Mouse (Mus musculus) midbrain, embryonic 16.5 days (tissue): ENCODE measurements around the gene Atp4a. TPM values are rescaled to one million over a fixed set of nuclear protein-coding genes. Genes with fewer than 3 reads are reported as not detected.
"Not testable (repeated sequence)": the region's sequence is repeated elsewhere in the genome, so short reads cannot be mapped to it uniquely, and the experiment has no call there.

Experiments
- ATAC-seq: fragments of 200-750 bp; cut with Nextera tagmentation; 2 replicates; pipeline ENCODE4 v1.8.0; 2017; ENCODE audit warnings: moderate TSS enrichment
- H3K27ac ChIP-seq: fragments of 300-500 bp; sonication (generic); 2 replicates; pipeline ENCODE4 v1.5.1; 2014; ENCODE audit warnings: mild to moderate bottlenecking, low read length, mixed read lengths
- H3K27me3 ChIP-seq: fragments of 300-500 bp; sonication (generic); 2 replicates; pipeline ENCODE4 v1.6.1; 2014; ENCODE audit warnings: low read depth, low read length, mixed read lengths; ENCODE audit not compliant: control insufficient read depth, insufficient read depth
- H3K36me3 ChIP-seq: fragments of 300-500 bp; sonication (generic); 2 replicates; pipeline ENCODE4 v1.6.1; 2014; ENCODE audit warnings: mild to moderate bottlenecking, low read length, moderate library complexity, mixed read lengths; ENCODE audit not compliant: control insufficient read depth, insufficient read depth
- H3K4me1 ChIP-seq: fragments of 300-500 bp; sonication (generic); 2 replicates; pipeline ENCODE4 v1.6.1; 2014; ENCODE audit warnings: mild to moderate bottlenecking, low read length, mixed read lengths; ENCODE audit not compliant: control insufficient read depth, insufficient read depth
- H3K4me2 ChIP-seq: fragments of 300-500 bp; sonication (generic); 2 replicates; pipeline ENCODE4 v1.6.1; 2014; ENCODE audit warnings: mild to moderate bottlenecking, low read length, mixed read lengths
- H3K4me3 ChIP-seq: fragments of 300-500 bp; sonication (generic); 2 replicates; pipeline ENCODE4 v1.5.1; 2014; ENCODE audit warnings: low read depth, mild to moderate bottlenecking, low read length, moderate library complexity, mixed read lengths
- H3K9ac ChIP-seq: fragments of 300-500 bp; sonication (generic); 2 replicates; pipeline ENCODE4 v1.6.1; 2014; ENCODE audit warnings: low read depth, low read length, mixed read lengths
- H3K9me3 ChIP-seq: fragments of 300-500 bp; sonication (generic); replicated peaks from 2 replicates; pipeline ENCODE4 v1.6.1; 2014; ENCODE audit warnings: mild to moderate bottlenecking, low read length, mixed read lengths; ENCODE audit not compliant: control insufficient read depth, poor library complexity, severe bottlenecking
- WGBS: fragments of 180-500 bp; shearing (Covaris S2); extraction: QIAGEN DNeasy Blood & Tissue Kit; methylation state at CpG from one replicate; pipeline ENCODE4 v1.1.7; 2014; 5-methylcytosine and 5-hydroxymethylcytosine counted together
- polyA plus RNA-seq: library from polyadenylated mRNA; unstranded; fragments of >200 nt; fragmentation: Nextera tagmentation; extraction: Ambion mirVana; gene quantifications from 2 replicates; pipeline ENCODE4 v1.2.1, GENCODE M21; 2015

The Atp4a gene
- polyA plus RNA-seq, 1 experiment from 2014 or later, result 2.2 TPM

DNA sequence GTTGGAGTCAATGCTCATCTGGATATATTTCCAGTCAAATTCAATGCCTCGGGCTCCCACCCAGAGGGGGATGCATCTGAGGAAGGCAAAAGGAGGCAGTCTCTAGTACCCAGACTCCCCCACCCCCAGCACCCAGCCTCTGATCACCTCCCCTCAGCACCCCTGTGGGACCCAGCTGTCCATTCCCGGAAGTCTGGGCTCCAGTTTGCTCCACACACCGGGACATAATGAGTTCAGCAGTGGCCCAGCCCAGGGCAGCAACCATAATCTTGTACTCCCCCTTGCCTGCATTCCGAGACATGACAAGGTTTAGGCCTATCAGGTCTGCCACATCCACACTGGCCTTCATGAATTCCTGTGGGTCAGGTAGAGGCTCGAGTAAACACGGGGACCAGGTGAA lies 16.2 kb downstream of the Atp4a start:
- ATAC-seq, result no peak
- WGBS, result 89% methylated on average over 6 of the region's 6 CpGs
- H3K36me3 ChIP-seq, result peaks cover 5% of the 10 kb centered on the region
- H3K27ac ChIP-seq, result no peak overlapping the region
- H3K9ac ChIP-seq, result no peak overlapping the region
- H3K4me2 ChIP-seq, result peak overlapping the region; percentile 71
- H3K4me3 ChIP-seq, result peak overlapping the region; percentile 69
- no peaks in the 10 kb centered on the region for H3K27me3 ChIP-seq
- H3K4me1 ChIP-seq, result peaks cover 21% of the 10 kb centered on the region
- no peaks in the 10 kb centered on the region for H3K9me3 ChIP-seq

DNA sequence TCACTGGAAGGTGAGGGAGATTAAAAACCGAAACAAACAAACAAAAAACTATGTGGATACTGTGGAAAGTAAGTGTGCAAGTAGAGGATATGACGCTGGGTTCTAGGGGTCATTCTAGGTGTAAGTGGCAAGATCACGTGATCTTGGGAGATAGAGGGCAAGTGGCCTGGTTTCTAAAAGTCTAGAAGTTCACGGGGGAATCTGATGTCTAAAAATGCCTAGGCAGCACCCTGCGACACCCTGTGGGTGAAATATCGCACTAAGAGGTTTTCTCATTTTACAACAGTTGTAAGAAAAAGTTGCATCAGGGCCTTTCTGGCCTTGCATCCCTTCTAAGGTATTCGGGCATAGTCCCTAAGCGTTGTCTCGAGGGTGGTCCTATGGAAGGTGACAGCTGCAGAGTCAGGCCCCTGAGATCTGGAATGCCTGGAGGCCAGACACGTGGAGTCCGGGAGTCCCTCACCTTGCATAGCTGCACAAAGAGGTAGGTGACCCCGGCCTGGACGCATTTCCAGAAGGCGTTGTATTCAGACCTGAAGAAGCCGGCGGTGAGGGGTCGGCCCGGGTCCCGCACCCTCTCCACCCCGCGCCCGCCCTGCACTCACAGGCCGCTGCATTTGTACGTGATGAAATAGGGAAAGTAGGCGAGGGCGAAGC lies 16.9 kb downstream of the Atp4a start:
- peaks cover 5% of the 10 kb centered on the region for H3K36me3 ChIP-seq
- H3K4me1 ChIP-seq, result peaks cover 21% of the 10 kb centered on the region
- H3K9ac ChIP-seq, result peak overlapping the region; percentile 87
- peak overlapping the region; percentile 69 for H3K4me3 ChIP-seq
- peak overlapping the region; percentile 93 for H3K27ac ChIP-seq
- peak overlapping the region; percentile 71 for H3K4me2 ChIP-seq
- H3K27me3 ChIP-seq, result no peaks in the 10 kb centered on the region
- WGBS, result 7% methylated on average over 26 of the region's 26 CpGs
- ATAC-seq, result peak; percentile 47
- no peaks in the 10 kb centered on the region for H3K9me3 ChIP-seq

DNA sequence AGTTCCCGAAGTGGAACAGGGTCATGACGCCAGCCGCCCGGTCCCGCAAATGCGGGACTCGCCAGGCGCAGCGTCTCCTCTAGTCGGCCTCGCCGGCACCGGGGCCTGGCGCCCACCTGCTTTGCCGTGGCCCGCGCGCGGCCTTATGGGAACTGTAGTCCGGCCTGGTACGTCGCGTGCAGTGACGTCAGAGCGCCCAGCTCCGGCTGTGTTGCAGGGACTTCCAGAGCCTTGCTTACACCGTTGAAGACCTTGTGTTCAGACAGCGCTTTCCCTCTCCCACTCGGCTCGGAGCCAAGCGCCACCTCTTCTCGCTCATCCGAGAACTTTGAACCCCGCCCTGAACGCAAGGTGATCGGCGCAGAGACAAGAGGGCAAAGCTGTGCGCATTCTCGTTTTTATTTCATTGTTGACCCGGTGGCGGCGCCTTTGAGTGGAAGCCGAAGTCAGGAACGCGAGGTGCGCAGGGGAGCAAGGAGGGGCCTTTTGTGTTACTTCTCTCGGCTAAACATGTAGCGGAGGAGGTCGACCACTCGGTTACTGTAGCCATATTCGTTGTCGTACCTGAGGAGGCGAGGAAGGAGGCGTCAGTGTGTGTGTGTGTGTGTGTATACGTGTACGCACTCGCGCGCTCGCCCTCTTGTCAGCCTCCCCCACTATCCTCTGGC lies 17.5 kb downstream of the Atp4a start, which contains the start of gene Tmem147:
Gene Tmem147 (minus strand): TSS at position 145 of the 668 bp plus-strand sequence.
- Histone ChIP-seq H3K27ac (peak within 1 kb of the TSS; percentile 93), H3K4me3 (peak within 1 kb of the TSS; percentile 69), H3K4me2 (peak within 1 kb of the TSS; percentile 71), H3K36me3 (peaks cover 5% of the 10 kb centered on the region), H3K4me1 (peaks cover 21% of the 10 kb centered on the region), H3K9ac (peak within 1 kb of the TSS; percentile 87), H3K27me3 (no peaks in the 10 kb centered on the region), H3K9me3 (no peaks in the 10 kb centered on the region)
- under 1% methylated on average over 60 of the region's 60 CpGs for WGBS
- ATAC-seq, result peak; percentile 96

DNA sequence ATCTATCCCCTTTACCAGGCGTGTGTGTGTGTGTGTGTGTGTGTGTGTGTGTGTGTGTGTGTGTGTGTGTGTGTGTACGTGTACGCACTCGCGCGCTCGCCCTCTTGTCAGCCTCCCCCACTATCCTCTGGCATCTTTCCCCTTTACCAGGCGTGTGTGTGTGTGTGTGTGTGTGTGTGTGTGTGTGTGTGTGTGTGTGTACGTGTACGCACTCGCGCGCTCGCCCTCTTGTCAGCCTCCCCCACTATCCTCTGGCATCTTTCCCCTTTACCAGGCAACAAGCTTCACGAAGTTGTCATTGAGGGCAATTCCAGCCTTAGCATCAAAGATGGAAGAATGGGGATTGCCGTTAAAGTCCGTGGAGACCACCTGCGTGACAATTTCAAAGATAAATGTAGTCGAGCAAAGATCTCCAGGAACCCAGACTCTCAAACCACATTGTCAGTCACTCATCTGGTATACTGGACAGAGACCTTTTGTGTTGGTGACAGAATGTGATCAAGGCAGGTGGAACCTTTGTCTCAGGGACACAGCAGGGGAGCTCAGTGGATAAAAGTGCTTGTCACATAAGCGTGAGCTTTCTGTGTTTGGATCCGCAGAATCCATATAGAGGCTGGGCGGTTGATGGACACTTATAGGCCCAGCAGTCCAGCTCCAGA lies 18.2 kb downstream of the Atp4a start:
- H3K36me3 ChIP-seq, H3K27me3 ChIP-seq, H3K9me3 ChIP-seq: not testable (repeated sequence)
- Histone ChIP-seq H3K4me1 (peaks cover 21% of the 10 kb centered on the region), H3K27ac (peak overlapping the region; percentile 93), H3K4me2 (peak overlapping the region; percentile 58), H3K9ac (peak overlapping the region; percentile 87), H3K4me3 (peak overlapping the region; percentile 69)
- WGBS, result 5% methylated on average over 14 of the region's 22 CpGs
- ATAC-seq, result peak; percentile 41

DNA sequence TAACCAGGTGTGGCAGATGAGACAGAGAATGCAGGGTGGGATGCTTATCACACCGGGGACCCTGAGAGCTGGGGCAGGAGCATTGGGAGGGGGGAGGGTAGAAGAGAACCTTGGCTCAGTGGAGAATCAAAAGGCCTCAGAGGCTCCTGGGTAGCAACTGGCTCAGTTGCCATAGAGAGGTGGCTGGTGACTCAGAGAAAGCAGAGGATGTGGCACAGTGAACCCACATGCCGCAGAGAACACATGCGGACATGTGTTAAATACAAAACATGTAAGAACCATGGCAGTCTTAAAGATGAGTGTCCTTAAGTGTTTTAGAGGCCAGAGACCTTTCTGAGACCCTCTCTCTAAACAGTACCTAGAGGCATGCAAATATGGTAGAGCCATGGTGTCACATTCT lies 24.2 kb downstream of the Atp4a start:
- Histone ChIP-seq H3K27me3 (no peaks in the 10 kb centered on the region), H3K4me1 (peaks cover 5% of the 10 kb centered on the region; the same call in 1 of the 2 replicates), H3K27ac (no peak overlapping the region), H3K4me2 (no peak overlapping the region), H3K9me3 (no peaks in the 10 kb centered on the region), H3K9ac (no peak overlapping the region), H3K4me3 (no peak overlapping the region), H3K36me3 (peaks cover 16% of the 10 kb centered on the region)
- WGBS, result 92% methylated on average over 3 of the region's 3 CpGs
- ATAC-seq, result no peak

DNA sequence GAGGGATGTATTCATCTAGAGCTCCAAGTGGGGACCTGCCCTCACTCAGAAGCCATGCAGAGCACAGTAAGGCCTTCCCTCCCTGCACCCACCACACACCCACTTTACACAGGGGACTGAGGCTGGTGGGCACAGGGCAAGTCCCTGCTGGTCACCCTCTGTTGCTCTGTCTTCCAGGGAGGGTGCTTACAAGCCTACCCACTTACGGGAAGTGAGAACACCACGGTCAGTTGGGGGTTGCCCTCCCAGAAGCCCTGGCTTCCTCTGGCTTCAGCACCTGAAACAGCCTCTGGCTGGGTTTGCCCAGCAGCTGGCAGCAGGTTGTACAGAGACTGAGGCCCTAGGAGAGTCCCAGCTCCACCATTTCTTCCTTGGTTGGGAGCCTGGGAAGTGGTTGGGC lies 30.6 kb downstream of the Atp4a start:
- not testable (repeated sequence) for H3K9me3 ChIP-seq, H3K4me1 ChIP-seq, H3K9ac ChIP-seq, H3K27ac ChIP-seq, H3K4me2 ChIP-seq, H3K27me3 ChIP-seq, H3K36me3 ChIP-seq, H3K4me3 ChIP-seq
- ATAC-seq, result peak; percentile 40; the same call in 1 of the 2 replicates
- 97% methylated on average over 2 of the region's 2 CpGs for WGBS

DNA sequence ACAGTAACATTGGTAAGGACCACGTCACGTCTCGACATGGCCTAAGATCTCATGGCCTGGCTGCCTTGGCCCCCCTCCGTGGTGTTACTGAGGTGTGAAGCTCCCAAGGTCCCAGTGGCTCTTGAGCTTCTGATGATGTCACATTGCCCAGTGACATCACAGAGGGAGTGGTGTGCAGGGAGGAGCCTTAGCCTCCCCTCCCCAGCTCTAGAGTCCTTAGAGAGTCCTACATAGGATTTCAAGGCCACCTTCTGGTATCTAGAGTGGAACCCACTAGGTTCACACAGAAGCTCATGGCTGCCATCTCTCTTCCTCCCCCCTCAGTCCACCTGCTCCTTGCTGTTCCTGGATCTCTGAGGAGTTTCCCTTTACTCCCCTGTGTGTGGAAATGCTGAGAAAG lies 31.6 kb downstream of the Atp4a start, which contains the start of gene Gapdhs:
Gene Gapdhs (minus strand): TSS at position 65 of the 400 bp plus-strand sequence.
- H3K27me3 ChIP-seq, H3K9ac ChIP-seq, H3K9me3 ChIP-seq, H3K4me3 ChIP-seq, H3K4me2 ChIP-seq, H3K36me3 ChIP-seq, ATAC-seq, H3K27ac ChIP-seq, H3K4me1 ChIP-seq: not testable (repeated sequence)
- WGBS, result no CpG with 5 or more reads among the region's 4 CpGs

DNA sequence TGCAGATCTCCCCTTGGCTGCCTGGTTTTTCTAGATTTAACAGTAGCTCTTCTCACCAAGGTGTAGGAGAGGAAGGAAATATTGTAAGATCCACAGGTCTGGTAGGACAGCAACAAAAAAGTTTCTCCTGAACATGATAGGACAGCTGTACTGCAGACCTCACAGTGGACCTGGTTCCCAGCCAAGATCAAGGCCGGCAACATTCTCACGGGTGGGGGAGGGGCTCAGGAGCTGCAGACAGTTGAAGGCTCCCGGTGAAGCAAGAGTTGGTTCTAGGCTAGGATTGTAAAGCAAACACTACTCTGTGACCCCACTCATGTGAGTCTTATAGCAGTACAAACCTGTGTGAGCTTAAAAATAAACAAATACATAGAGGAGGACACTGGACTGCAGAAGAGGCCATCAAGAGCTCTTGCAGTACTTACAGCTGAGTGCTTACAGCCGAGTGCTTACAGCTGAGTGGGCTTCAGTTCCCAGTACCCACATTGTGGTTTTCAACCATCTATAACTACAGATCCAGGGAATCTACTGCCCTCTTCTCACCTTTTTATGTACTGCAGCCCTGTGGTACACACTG lies 32.1 kb downstream of the Atp4a start:
- WGBS, result 66% methylated on average over 4 of the region's 4 CpGs
- H3K9ac ChIP-seq, result no peak overlapping the region
- H3K4me1 ChIP-seq, result no peaks in the 10 kb centered on the region
- no peak overlapping the region for H3K4me3 ChIP-seq
- H3K4me2 ChIP-seq, result no peak overlapping the region
- no peaks in the 10 kb centered on the region for H3K27me3 ChIP-seq
- no peaks in the 10 kb centered on the region for H3K9me3 ChIP-seq
- no peaks in the 10 kb centered on the region; the same call in 1 of the 2 replicates for H3K36me3 ChIP-seq
- no peak overlapping the region for H3K27ac ChIP-seq
- no peak for ATAC-seq
